Mouse (Mus musculus) G1E (cell line): ENCODE data around the gene Gpsm2. TPM values are rescaled to one million over a fixed set of nuclear protein-coding genes. Genes with fewer than 3 reads are reported as not detected.
"Not testable (repeated sequence)": the region's sequence is repeated elsewhere in the genome, so short reads cannot be mapped to it uniquely, and the experiment has no call there.

Experiments
- ATAC-seq: 2 replicates; pipeline ENCODE4 v1.8.0; 2016; ENCODE audit warnings: mild to moderate bottlenecking; ENCODE audit not compliant: insufficient number of reproducible peaks, poor library complexity, low FRiP score, severe bottlenecking; ENCODE audit errors: extremely low read depth
- DNase-seq: peaks from one replicate; pipeline ENCODE4 v3.0.0; 2012; ENCODE audit warnings: low spot score
- H3K27me3 ChIP-seq: 2 replicates; pipeline ENCODE4 v1.6.1; 2012; ENCODE audit warnings: mild to moderate bottlenecking, low read length, inconsistent platforms; ENCODE audit not compliant: insufficient read depth
- H3K36me3 ChIP-seq: replicated peaks from 2 replicates; pipeline ENCODE3; 2012; ENCODE audit warnings: mild to moderate bottlenecking, inconsistent platforms
- H3K4me1 ChIP-seq: 2 replicates; pipeline ENCODE4 v1.6.1; 2012; ENCODE audit warnings: low read depth, low read length, inconsistent platforms, mixed read lengths; ENCODE audit not compliant: insufficient read depth
- H3K4me3 ChIP-seq: 2 replicates; pipeline ENCODE4 v1.5.1; 2012; ENCODE audit warnings: low read depth, mild to moderate bottlenecking, inconsistent platforms, low read length, moderate library complexity, mixed read lengths
- H3K9me3 ChIP-seq: replicated peaks from 2 replicates; pipeline ENCODE4 v1.6.1; 2012; ENCODE audit warnings: inconsistent platforms
- CTCF ChIP-seq: IDR thresholded peaks from 2 replicates; pipeline ENCODE4 v1.5.1; 2012; ENCODE audit warnings: low read depth, low read length, inconsistent platforms, mixed read lengths
- GATA1 ChIP-seq: IDR thresholded peaks from 2 replicates; pipeline ENCODE4 v1.6.1; 2012; ENCODE audit warnings: borderline replicate concordance, low read length, inconsistent platforms, mixed read lengths
- GATA2 ChIP-seq: IDR thresholded peaks from 2 replicates; pipeline ENCODE4 v1.6.1; 2012; ENCODE audit warnings: low read depth, low read length, inconsistent platforms, borderline replicate concordance
- POLR2AphosphoS5 ChIP-seq: IDR thresholded peaks from 2 replicates; pipeline ENCODE4 v1.6.1; 2012; ENCODE audit warnings: low read depth, low read length, inconsistent platforms; ENCODE audit not compliant: insufficient replicate concordance
- TAL1 ChIP-seq: conservative IDR thresholded peaks from 2 replicates; pipeline ENCODE4 v1.6.1; 2012; ENCODE audit warnings: low read depth, low read length, inconsistent platforms, mixed read lengths
- polyA plus RNA-seq: library from polyadenylated mRNA; stranded (reverse); fragments of >175 nt; gene quantifications from 2 replicates; pipeline ENCODE4 v1.2.3, GENCODE M21; 2012
- total RNA-seq, 2 experiments: library from RNA; stranded (forward) in 1 of 2; stranded (reverse) in 1 of 2; fragments of 200-1000 nt in 1 of 2; fragments of >200 nt in 1 of 2; fragmentation: Nextera tagmentation in 1 of 2; gene quantifications; 2 replicates each; pipeline ENCODE4 v1.2.3; 2014 to 2017

The Gpsm2 gene
- total and polyA plus RNA-seq, 3 experiments = 12.1 to 38.2 (median 27.5) TPM

DNA sequence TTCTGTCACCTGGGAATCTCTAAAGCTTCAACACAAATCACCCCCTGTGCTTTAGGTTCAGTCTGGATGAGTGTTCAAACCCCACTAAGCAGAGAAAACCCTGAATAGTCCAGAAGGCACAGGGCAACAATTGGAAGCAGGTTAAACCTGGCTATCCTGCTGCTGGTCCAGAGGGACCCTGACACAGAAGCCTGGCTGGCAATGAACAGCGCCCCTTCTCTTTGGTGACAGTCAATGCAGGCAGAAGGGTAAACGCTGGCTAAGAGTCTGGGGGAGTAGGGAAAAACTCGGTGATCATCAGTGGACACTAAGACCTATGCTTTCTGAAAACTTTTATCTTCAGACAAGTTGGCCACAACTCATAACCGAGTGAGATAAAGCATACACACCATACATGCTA lies 22.3 kb downstream of the Gpsm2 start:
- peaks cover 69% of the 10 kb centered on the region for H3K36me3 ChIP-seq
- H3K4me1 ChIP-seq = peaks cover 2% of the 10 kb centered on the region; the same call in 1 of the 2 replicates
- no peak for TF ChIP-seq POLR2AphosphoS5
- TF ChIP-seq GATA1 = no peak
- TF ChIP-seq TAL1 = no peak
- no peak for TF ChIP-seq GATA2
- no peak for TF ChIP-seq CTCF
- H3K9me3 ChIP-seq = no peaks in the 10 kb centered on the region
- no peak overlapping the region for H3K4me3 ChIP-seq
- ATAC-seq (no peak), DNase-seq (no peak)
- no peaks in the 10 kb centered on the region for H3K27me3 ChIP-seq

GRCm38 (mm10) chr3:108698662-108699061 lies 23.4 kb downstream of the Gpsm2 start:
- no peak overlapping the region for H3K4me3 ChIP-seq
- DNase-seq (no peak), ATAC-seq (no peak)
- no peaks in the 10 kb centered on the region for H3K4me1 ChIP-seq
- peaks cover 73% of the 10 kb centered on the region for H3K36me3 ChIP-seq
- no peaks in the 10 kb centered on the region for H3K9me3 ChIP-seq
- TF ChIP-seq GATA2 = no peak
- TF ChIP-seq CTCF = no peak
- TF ChIP-seq TAL1 = no peak
- no peak for TF ChIP-seq POLR2AphosphoS5
- no peak for TF ChIP-seq GATA1
- H3K27me3 ChIP-seq = no peaks in the 10 kb centered on the region

DNA sequence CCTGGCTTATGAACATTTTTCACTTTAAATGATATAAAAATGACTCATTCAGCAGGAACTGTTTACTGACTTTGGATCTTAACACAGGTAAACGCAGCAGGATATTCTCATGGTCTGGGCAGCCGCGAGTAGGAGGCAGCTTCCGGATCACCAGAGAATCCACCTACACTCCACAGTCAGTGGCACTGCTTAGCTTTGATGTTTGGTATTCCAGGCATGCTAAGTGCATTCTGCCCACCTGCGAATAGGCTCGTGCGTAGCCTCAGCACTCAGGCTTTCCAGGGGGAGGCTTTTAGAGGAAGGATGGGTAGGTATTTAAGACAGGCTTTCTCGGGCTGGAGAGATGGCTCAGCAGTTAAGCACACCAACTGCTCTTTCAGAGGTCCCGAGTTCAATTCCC lies 27.8 kb downstream of the Gpsm2 start:
- peaks cover 54% of the 10 kb centered on the region for H3K36me3 ChIP-seq
- DNase-seq = no peak
- H3K27me3 ChIP-seq = no peaks in the 10 kb centered on the region
- no peak overlapping the region for H3K4me3 ChIP-seq
- TF ChIP-seq POLR2AphosphoS5 (no peak), TAL1 (no peak), GATA2 (no peak), GATA1 (no peak), CTCF (no peak)
- no peaks in the 10 kb centered on the region for H3K4me1 ChIP-seq
- H3K9me3 ChIP-seq = no peaks in the 10 kb centered on the region
- no peak for ATAC-seq

GRCm38 (mm10) chr3:108689979-108690378 lies 32.1 kb downstream of the Gpsm2 start:
- no peaks in the 10 kb centered on the region for H3K27me3 ChIP-seq
- peaks cover 53% of the 10 kb centered on the region for H3K36me3 ChIP-seq
- DNase-seq (no peak), ATAC-seq (no peak)
- no peak overlapping the region for H3K4me3 ChIP-seq
- no peaks in the 10 kb centered on the region for H3K9me3 ChIP-seq
- TF ChIP-seq TAL1 (no peak), POLR2AphosphoS5 (no peak)
- H3K4me1 ChIP-seq = no peaks in the 10 kb centered on the region

DNA sequence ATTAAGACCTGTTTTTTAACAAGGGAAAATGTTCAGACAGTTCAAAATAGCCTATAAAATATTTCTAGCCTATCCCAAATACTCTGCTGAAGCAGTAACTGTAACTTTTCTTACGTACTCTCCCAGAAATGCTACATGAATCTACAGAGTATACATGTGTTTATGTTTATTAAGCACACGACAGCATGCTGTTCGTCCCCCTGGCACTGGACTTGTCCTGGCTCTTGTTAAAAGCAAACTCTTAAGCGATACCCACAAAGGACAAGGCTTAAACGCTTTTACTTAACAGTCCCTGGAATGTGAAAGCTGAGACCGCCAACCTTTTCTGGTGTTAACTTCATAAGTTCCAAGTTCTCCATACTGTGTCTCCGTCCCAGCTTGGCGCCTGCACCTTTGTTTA lies 32.7 kb downstream of the Gpsm2 start:
- ATAC-seq = no peak
- TF ChIP-seq GATA2 = no peak
- no peak for TF ChIP-seq TAL1
- no peak for TF ChIP-seq POLR2AphosphoS5
- Histone ChIP-seq H3K36me3 (peaks cover 49% of the 10 kb centered on the region), H3K4me1 (no peaks in the 10 kb centered on the region), H3K4me3 (no peak overlapping the region), H3K9me3 (no peaks in the 10 kb centered on the region), H3K27me3 (no peaks in the 10 kb centered on the region)
- no peak for DNase-seq

- no peaks in the 10 kb centered on the region for H3K9me3 ChIP-seq
- TF ChIP-seq CTCF = no peak
- TF ChIP-seq GATA1 = no peak
- no peak for TF ChIP-seq TAL1
- no peak for TF ChIP-seq GATA2
- TF ChIP-seq POLR2AphosphoS5 = no peak
- peaks cover 48% of the 10 kb centered on the region for H3K36me3 ChIP-seq
- no peak for DNase-seq
- ATAC-seq = no peak
- H3K27me3 ChIP-seq = no peaks in the 10 kb centered on the region
- H3K4me1 ChIP-seq = no peaks in the 10 kb centered on the region
- H3K4me3 ChIP-seq = no peak overlapping the region
These were observed 33.1 kb downstream of the Gpsm2 start for GRCm38 (mm10) chr3:108689015-108689441.

DNA sequence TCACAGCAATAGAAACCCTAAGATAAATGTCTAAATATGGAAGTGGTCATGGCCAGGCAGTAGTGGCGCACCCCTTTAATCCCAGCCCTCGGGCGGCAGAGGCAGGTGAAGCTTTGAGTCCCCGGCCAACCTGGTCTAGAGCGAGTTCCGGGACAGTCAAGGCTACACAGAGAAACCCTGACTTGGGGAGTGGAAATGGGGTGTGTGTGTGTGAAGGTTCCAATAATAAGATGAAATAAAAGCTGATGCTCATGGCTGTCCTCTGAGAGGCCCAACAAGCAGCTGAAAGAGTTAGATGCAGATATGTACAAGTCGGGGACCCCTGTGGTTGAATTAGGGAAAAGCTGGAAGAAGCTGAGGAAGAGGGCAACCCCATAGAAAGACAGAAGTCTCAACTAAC lies 36.4 kb downstream of the Gpsm2 start:
- Histone ChIP-seq H3K27me3 (no peaks in the 10 kb centered on the region), H3K9me3 (no peaks in the 10 kb centered on the region), H3K4me3 (no peak overlapping the region), H3K36me3 (peaks cover 70% of the 10 kb centered on the region), H3K4me1 (no peaks in the 10 kb centered on the region)
- DNase-seq = no peak
- TF ChIP-seq POLR2AphosphoS5 = no peak
- no peak for TF ChIP-seq CTCF
- TF ChIP-seq TAL1 = no peak
- no peak for TF ChIP-seq GATA1
- no peak for TF ChIP-seq GATA2
- no peak for ATAC-seq

DNA sequence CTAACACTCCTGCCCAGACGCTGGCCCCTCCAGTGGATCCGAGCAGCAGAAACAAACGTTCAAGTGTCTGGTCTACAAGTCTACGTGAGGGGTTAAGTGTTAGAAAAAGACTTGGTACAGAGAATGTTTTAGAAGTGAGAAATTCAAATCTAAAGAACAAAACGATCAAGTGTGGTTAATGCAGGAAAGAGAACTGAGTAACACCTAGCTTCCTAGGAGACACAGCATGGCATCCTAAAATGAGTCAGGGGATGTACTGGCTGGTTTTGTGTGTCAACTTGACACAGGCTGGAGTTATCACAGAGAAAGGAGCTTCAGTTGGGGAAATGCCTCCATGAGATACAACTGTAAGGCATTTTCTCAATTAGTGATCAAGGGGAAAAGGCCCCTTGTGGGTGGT lies 38.5 kb downstream of the Gpsm2 start:
- not testable (repeated sequence) for ATAC-seq, DNase-seq, H3K4me1 ChIP-seq, H3K4me3 ChIP-seq, H3K27me3 ChIP-seq, H3K9me3 ChIP-seq
- peaks cover 76% of the 10 kb centered on the region for H3K36me3 ChIP-seq
